Mouse (Mus musculus): ENCODE results near the gene Reck. TPM values are rescaled to one million over a fixed set of nuclear protein-coding genes. Genes with fewer than 3 reads are reported as not detected.

The Reck gene
- polyA plus RNA-seq, 1 experiment, result 5.2 TPM

DNA sequence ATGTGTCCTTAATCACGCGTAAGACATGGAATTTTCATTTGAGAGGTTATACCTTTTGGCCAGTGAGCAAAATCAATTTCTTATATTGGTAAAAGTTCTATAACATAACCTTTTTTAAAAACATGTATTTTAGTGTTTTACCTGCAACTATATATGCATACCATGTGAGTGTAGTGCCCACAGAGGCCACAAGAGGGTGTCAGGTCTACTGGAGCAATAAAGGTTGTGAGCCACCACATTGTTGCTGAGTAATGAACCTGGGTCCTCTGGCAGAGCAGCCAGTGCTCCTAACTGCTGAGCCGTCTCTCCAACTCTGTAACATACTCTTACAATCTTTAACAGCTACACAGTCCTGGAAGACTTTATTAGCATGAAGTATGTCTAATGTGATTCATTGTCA is 52.5 kb downstream of the Reck start:
- Histone ChIP-seq H3K27ac (ENCODE audit: insufficient read depth, low read length) (no peak overlapping the region), H3K36me3 (ENCODE audit: control insufficient read depth, insufficient read depth, low read length) (no peaks in the 10 kb centered on the region), H3K4me3 (ENCODE audit: extremely low read depth, insufficient read depth, insufficient read length) (no peak overlapping the region), H3K4me1 (ENCODE audit: control insufficient read depth, insufficient read depth, insufficient read length) (no peaks in the 10 kb centered on the region), H3K27me3 (ENCODE audit: control insufficient read depth, insufficient read depth, low read length) (no peaks in the 10 kb centered on the region)
- peak in 1 of 2 experiments; percentile 11 for DNase-seq (ENCODE audit: low read depth in 1 of 2, low spot score in 2 of 2)
- 96% methylated on average over 3 of the region's 3 CpGs for WGBS
- TF ChIP-seq CTCF (IDR thresholded peaks at IDR 0.05; ENCODE audit: extremely low read depth, insufficient read depth, insufficient read length, insufficient replicate concordance) (no peak), POLR2A (IDR thresholded peaks at IDR 0.05; ENCODE audit: low read depth, low read length) (no peak)

- TF ChIP-seq POLR2A (IDR thresholded peaks at IDR 0.05; ENCODE audit: low read depth, low read length) (no peak), CTCF (IDR thresholded peaks at IDR 0.05; ENCODE audit: extremely low read depth, insufficient read depth, insufficient read length, insufficient replicate concordance) (no peak)
- H3K27me3 ChIP-seq (ENCODE audit: control insufficient read depth, insufficient read depth, low read length), result no peaks in the 10 kb centered on the region
- no peak overlapping the region for H3K4me3 ChIP-seq (ENCODE audit: extremely low read depth, insufficient read depth, insufficient read length)
- 56% methylated on average over 4 of the region's 4 CpGs for WGBS
- no peak overlapping the region for H3K27ac ChIP-seq (ENCODE audit: insufficient read depth, low read length)
- H3K36me3 ChIP-seq (ENCODE audit: control insufficient read depth, insufficient read depth, low read length), result no peaks in the 10 kb centered on the region
- DNase-seq (ENCODE audit: low read depth in 1 of 2, low spot score in 2 of 2), result no peak
- H3K4me1 ChIP-seq (ENCODE audit: control insufficient read depth, insufficient read depth, insufficient read length), result peaks cover 7% of the 10 kb centered on the region; the same call in 1 of the 2 replicates
Measured at GRCm38 (mm10) chr4:43931877-43932276, 56.5 kb downstream of the Reck start.

DNA sequence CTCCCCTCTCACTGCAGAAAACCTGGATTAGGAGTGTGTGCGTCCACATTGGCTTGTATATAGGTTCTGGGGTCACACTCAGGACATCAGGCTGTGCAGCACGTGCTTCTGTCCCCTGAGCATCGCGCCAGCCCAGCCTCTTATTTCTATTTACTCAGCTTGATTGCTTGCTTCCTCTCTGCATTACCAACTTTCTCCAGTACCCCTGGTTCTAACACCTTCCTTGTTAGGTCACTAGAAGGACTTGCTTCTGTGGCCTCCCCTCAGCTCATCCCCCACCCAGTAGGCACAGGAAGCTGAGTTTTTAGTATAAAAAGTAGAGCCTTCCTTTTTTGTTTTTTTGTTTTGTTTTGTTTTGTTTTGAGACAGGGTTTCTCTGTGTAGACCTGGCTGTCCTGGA is 60.9 kb downstream of the Reck start:
- peaks cover 12% of the 10 kb centered on the region; the same call in 1 of the 2 replicates for H3K4me1 ChIP-seq (ENCODE audit: control insufficient read depth, insufficient read depth, insufficient read length)
- peak overlapping the region; percentile 48; the same call in 1 of the 2 replicates for H3K27ac ChIP-seq (ENCODE audit: insufficient read depth, low read length)
- H3K4me3 ChIP-seq (ENCODE audit: extremely low read depth, insufficient read depth, insufficient read length), result no peak overlapping the region
- no peaks in the 10 kb centered on the region for H3K27me3 ChIP-seq (ENCODE audit: control insufficient read depth, insufficient read depth, low read length)
- 77% methylated on average over 4 of the region's 4 CpGs for WGBS
- TF ChIP-seq POLR2A (IDR thresholded peaks at IDR 0.05; ENCODE audit: low read depth, low read length), result no peak
- no peak for DNase-seq (ENCODE audit: low read depth in 1 of 2, low spot score in 2 of 2)
- H3K36me3 ChIP-seq (ENCODE audit: control insufficient read depth, insufficient read depth, low read length), result no peaks in the 10 kb centered on the region

DNA sequence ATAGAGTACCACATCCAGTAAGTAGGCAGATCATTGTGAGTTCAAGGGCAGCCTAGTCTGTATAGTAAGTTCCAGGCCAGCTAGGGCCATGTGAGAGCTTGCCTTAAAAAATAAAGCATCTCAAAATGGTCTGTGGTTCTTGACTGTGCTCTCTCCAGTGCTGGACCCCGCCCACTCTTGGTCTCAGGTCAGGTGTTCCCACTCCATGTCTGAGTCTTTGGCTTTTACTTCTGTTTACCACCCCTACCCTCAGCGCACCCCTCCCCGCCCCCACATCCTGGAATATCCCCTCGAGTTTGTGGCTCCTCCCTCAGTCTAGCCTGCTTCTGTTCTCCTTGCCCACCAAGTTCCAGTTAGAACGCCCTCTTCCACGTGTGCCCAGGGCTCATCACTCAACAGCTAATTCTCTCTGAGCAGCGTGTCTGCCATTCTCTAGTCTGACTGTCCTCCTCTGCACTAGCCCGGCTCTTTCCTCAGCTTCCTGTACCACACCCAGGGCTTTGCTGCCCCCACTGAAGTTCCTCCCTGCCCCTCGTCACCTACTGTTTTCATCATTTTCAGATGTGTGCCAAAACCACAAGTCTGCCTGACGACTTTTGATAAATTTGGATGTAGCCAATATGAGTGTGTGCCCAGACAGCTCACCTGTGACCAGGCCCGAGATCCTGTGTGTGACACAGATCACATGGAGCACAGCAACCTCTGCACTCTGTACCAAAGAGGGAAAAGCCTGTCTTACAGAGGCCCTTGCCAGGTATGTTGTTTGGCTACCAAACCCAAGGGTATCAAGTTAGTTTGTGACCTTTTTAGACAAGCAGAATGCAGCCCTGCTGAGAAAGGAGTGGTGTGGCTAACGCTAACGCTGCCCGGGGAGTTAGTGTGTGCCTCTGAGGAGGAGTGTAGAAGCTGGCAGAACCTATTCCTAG is 61.7 kb downstream of the Reck start:
- peaks cover 12% of the 10 kb centered on the region; the same call in 1 of the 2 replicates for H3K4me1 ChIP-seq (ENCODE audit: control insufficient read depth, insufficient read depth, insufficient read length)
- WGBS, result 20% methylated on average over 14 of the region's 14 CpGs
- no peaks in the 10 kb centered on the region for H3K27me3 ChIP-seq (ENCODE audit: control insufficient read depth, insufficient read depth, low read length)
- peak overlapping the region; percentile 48 for H3K27ac ChIP-seq (ENCODE audit: insufficient read depth, low read length)
- TF ChIP-seq CTCF (IDR thresholded peaks at IDR 0.05; ENCODE audit: extremely low read depth, insufficient read depth, insufficient read length, insufficient replicate concordance) (no peak), POLR2A (IDR thresholded peaks at IDR 0.05; ENCODE audit: low read depth, low read length) (no peak)
- no peaks in the 10 kb centered on the region for H3K36me3 ChIP-seq (ENCODE audit: control insufficient read depth, insufficient read depth, low read length)
- no peak overlapping the region for H3K4me3 ChIP-seq (ENCODE audit: extremely low read depth, insufficient read depth, insufficient read length)
- peak in 1 of 2 experiments; percentile 13 for DNase-seq (ENCODE audit: low read depth in 1 of 2, low spot score in 2 of 2)

- H3K27me3 ChIP-seq (ENCODE audit: control insufficient read depth, insufficient read depth, low read length), result no peaks in the 10 kb centered on the region
- WGBS, result 77% methylated on average over 5 of the region's 5 CpGs
- H3K4me3 ChIP-seq (ENCODE audit: extremely low read depth, insufficient read depth, insufficient read length), result no peak overlapping the region
- no peak for DNase-seq (ENCODE audit: low read depth in 1 of 2, low spot score in 2 of 2)
- H3K36me3 ChIP-seq (ENCODE audit: control insufficient read depth, insufficient read depth, low read length), result no peaks in the 10 kb centered on the region
- no peak overlapping the region for H3K27ac ChIP-seq (ENCODE audit: insufficient read depth, low read length)
- no peak for TF ChIP-seq POLR2A (IDR thresholded peaks at IDR 0.05; ENCODE audit: low read depth, low read length)
- no peak for TF ChIP-seq CTCF (IDR thresholded peaks at IDR 0.05; ENCODE audit: extremely low read depth, insufficient read depth, insufficient read length, insufficient replicate concordance)
- peaks cover 9% of the 10 kb centered on the region; the same call in 1 of the 2 replicates for H3K4me1 ChIP-seq (ENCODE audit: control insufficient read depth, insufficient read depth, insufficient read length)
Measured at GRCm38 (mm10) chr4:43941315-43941714, 66.0 kb downstream of the Reck start.

DNA sequence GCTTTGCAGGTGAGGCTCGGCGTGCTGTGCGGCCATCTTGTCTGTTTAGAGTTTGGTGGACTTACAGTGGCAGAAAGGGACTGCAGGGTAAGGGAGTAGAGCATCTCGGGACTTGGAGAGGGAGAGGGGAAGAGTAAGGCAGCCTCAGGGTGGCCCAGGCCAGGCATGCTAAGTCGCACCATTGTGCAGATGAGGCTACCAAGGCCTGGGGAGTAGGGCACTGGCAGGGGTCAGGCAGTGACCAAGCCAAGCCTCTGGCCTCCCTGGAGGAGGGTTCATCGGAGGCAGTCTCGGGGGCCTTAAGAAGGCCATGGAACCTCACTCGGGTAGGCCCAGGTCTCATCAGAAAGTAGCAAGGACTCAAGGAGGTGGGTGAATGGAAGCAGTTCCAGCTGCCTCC is 67.1 kb downstream of the Reck start:
- no peak overlapping the region for H3K4me3 ChIP-seq (ENCODE audit: extremely low read depth, insufficient read depth, insufficient read length)
- H3K4me1 ChIP-seq (ENCODE audit: control insufficient read depth, insufficient read depth, insufficient read length), result peaks cover 4% of the 10 kb centered on the region; the same call in 1 of the 2 replicates
- 95% methylated on average over 8 of the region's 8 CpGs for WGBS
- no peak overlapping the region for H3K27ac ChIP-seq (ENCODE audit: insufficient read depth, low read length)
- no peak for DNase-seq (ENCODE audit: low read depth in 1 of 2, low spot score in 2 of 2)
- no peaks in the 10 kb centered on the region for H3K27me3 ChIP-seq (ENCODE audit: control insufficient read depth, insufficient read depth, low read length)
- no peaks in the 10 kb centered on the region for H3K36me3 ChIP-seq (ENCODE audit: control insufficient read depth, insufficient read depth, low read length)
- TF ChIP-seq POLR2A (IDR thresholded peaks at IDR 0.05; ENCODE audit: low read depth, low read length) (no peak), CTCF (IDR thresholded peaks at IDR 0.05; ENCODE audit: extremely low read depth, insufficient read depth, insufficient read length, insufficient replicate concordance) (no peak)

DNA sequence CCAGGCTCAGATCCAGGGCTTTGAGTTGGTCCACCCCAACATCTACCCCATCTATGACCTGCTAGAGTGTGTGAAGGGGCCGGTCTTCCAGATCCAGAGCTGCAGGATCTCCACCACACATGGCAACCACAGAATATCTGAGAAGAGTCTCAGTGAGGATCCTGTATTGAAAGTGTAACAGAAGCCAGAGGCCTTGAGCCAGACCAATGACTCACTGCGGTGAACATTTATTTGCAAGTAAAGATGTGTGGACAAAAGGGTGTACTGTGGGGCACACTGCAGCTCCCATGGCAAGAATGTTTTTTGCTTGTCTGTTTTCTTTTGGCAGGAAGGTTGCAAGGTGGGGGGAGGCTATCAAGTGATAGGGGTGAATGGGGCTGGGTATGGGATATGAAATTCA is 72.2 kb downstream of the Reck start:
- H3K27me3 ChIP-seq (ENCODE audit: control insufficient read depth, insufficient read depth, low read length), result no peaks in the 10 kb centered on the region
- DNase-seq (ENCODE audit: low read depth in 1 of 2, low spot score in 2 of 2), result no peak
- 95% methylated on average over 2 of the region's 2 CpGs for WGBS
- no peak overlapping the region for H3K4me3 ChIP-seq (ENCODE audit: extremely low read depth, insufficient read depth, insufficient read length)
- no peaks in the 10 kb centered on the region for H3K36me3 ChIP-seq (ENCODE audit: control insufficient read depth, insufficient read depth, low read length)
- no peak for TF ChIP-seq CTCF (IDR thresholded peaks at IDR 0.05; ENCODE audit: extremely low read depth, insufficient read depth, insufficient read length, insufficient replicate concordance)
- H3K27ac ChIP-seq (ENCODE audit: insufficient read depth, low read length), result no peak overlapping the region
- no peaks in the 10 kb centered on the region for H3K4me1 ChIP-seq (ENCODE audit: control insufficient read depth, insufficient read depth, insufficient read length)
